Mouse (Mus musculus): ENCODE results near the gene Pofut2.

GRCm38 (mm10) chr10:77314711-77315266 lies 55.8 kb downstream of the Pofut2 start:
- no peak for TF ChIP-seq CTCF (IDR thresholded peaks at IDR 0.05; ENCODE audit: extremely low read depth, insufficient read length, insufficient replicate concordance, low read depth, low read length)
- TF ChIP-seq POLR2A (IDR thresholded peaks at IDR 0.05; ENCODE audit: low read depth, low read length), result no peak

Data from small intestine, adult 2 months (tissue).